Mouse (Mus musculus) olfactory bulb, adult 2 months (tissue): ENCODE measurements around the gene Xirp1.

Experiments
- CTCF ChIP-seq: fragments of 200-500 bp; IDR thresholded peaks from 2 replicates; pipeline ENCODE4 v1.5.1; 2012; ENCODE audit warnings: low read depth, mild to moderate bottlenecking, low read length, moderate library complexity; ENCODE audit not compliant: insufficient read depth
- POLR2A ChIP-seq: fragments of 200-500 bp; IDR thresholded peaks from 2 replicates; pipeline ENCODE4 v1.6.1; 2012; ENCODE audit warnings: mild to moderate bottlenecking, low read depth, low read length, moderate library complexity; ENCODE audit not compliant: insufficient read depth

- no peak for TF ChIP-seq CTCF
- TF ChIP-seq POLR2A, result no peak
These were observed 48.1 kb downstream of the Xirp1 start for GRCm38 (mm10) chr9:119975286-119975685.
